Mouse (Mus musculus) A20 (cell line): Measurements from ENCODE around the gene Tmem212.
"Not testable (repeated sequence)": the region's sequence is repeated elsewhere in the genome, so short reads cannot be mapped to it uniquely, and the experiment has no call there.

Source experiments
- DNase-seq: peaks from one replicate; pipeline ENCODE4 v3.0.0-alpha.2; 2011; ENCODE audit warnings: low read depth, low spot score

Gene Tmem212

DNA sequence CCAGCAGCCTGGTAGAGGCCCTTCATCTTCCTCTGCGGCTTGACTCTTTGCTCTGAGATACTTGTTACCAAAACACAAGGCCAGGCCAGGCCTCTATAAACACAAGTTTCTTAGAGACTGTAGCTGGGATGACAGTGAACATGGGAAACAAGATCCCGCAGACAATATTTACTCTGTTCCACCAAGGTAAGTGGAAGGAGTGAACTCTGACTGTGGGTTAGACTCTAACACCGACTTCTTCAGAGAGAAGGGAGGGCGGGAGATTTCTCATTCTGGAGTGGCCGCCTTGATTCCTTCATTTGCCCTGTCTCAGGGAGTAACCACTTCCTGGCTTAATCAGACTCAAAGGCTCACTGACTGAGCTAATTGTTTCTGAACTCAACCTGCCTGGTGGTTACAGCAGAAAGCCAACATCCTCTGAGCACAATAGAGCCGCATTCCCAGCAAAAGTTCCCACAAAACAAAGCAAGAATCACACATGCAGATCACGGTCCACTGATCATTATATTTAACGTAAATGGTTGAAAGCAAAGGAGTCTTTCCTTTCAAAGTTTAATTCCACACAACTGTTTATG lies at the start of gene Tmem212:
Gene Tmem212 (minus strand): TSS at position 51 of the 575 bp plus-strand sequence.
- DNase-seq: no peak

GRCm38 (mm10) chr3:27945397-27945796 lies 49.2 kb upstream of the Tmem212 start:
- DNase-seq: not testable (repeated sequence)

DNA sequence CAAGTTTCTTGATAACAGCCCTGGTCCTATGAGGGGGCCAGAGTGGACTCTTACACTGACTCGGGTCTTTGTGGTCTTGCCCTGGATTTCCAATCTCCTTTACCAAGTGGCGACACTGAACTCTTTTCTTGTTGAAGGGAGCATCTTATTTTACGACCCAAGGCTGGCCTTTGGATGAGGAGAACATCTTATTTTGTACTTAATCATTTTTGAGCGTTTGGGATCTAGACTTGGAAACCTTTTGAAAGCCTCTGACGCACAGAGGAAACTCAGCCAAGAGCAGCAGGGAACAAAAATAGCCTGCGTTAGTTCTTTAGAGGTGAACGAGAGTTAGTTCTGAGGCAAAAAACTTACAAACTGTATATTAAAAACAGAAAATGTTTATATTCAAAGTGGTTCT lies 46.8 kb upstream of the Tmem212 start:
- DNase-seq: no peak

- no peak for DNase-seq
These were observed 45.5 kb upstream of the Tmem212 start for GRCm38 (mm10) chr3:27941634-27942033.

DNA sequence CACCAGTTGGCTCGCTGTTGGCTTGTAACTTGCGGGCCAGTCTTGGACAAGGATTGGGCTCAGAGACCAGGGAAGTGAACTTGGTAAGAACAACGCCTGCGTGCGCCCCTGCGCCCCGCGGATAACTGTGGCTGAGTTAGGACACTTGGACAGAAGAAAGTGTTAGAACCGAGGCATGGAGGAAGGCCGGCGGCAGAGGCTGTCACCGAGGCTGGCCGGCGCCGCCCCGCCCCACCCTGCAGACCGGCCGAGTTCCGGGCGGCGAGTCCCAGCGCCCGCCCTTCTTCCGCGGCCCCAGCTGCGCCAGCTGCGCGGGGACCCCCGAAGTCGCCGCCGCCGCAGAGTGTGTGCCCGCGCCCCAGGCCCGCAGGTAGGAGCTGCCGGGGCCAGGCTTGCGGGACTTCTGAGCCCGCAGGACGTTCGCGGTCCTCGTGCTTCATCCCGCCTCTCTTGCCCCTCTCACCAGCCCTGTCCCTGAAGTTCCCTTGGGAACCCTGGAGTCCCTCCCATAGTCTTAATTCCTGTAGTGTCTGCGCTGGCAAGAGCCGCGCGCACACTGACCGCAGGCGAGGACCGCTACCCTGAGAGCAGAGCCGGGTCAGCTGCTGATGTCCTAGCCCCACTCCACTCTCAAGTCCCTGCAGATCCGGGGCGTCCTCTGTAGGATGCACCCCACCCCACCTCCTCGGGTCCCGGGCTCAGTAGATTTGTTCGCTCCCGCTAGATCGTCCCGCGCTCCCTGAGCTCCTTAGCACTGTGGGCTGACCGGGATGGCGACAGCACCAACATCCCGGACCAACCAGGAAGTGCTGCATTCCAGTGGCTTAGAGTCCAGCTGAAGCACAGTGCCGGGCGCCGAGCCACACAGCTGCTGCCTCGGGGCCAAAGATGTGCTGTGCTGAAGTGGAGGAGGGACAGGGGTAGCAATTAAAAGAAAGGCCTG lies 42.5 kb upstream of the Tmem212 start, which contains the start of gene Pld1:
Gene Pld1 (plus strand): TSS at position 315 of the 943 bp plus-strand sequence.
- DNase-seq: no peak

- DNase-seq: no peak
These were observed 41.3 kb upstream of the Tmem212 start for GRCm38 (mm10) chr3:27937144-27938110.

- DNase-seq: no peak
These were observed 40.6 kb upstream of the Tmem212 start for GRCm38 (mm10) chr3:27936731-27937130.

DNA sequence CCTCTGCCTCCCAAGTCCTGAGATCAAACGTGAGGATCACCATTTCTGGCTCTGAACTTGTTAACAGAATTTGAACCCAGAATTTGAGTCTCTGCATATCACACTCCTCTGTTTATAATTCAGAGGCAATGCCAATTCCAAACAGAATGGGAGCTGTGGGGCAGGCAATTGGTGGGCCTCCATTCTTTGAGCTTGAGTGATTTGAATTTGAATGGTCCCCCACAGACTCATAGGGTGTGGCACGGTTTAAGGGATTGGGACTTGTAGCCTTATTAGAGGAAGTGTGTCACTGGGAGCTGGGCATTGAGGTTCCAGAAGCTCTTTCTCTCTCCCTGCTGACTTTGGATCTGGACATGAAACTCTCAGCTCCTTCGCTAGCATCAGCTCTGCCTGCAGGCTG lies 39.5 kb upstream of the Tmem212 start:
- no peak for DNase-seq

GRCm38 (mm10) chr3:27932391-27932790 lies 36.2 kb upstream of the Tmem212 start:
- no peak for DNase-seq

- DNase-seq: no peak
These were observed 33.1 kb upstream of the Tmem212 start for GRCm38 (mm10) chr3:27929219-27929618.

DNA sequence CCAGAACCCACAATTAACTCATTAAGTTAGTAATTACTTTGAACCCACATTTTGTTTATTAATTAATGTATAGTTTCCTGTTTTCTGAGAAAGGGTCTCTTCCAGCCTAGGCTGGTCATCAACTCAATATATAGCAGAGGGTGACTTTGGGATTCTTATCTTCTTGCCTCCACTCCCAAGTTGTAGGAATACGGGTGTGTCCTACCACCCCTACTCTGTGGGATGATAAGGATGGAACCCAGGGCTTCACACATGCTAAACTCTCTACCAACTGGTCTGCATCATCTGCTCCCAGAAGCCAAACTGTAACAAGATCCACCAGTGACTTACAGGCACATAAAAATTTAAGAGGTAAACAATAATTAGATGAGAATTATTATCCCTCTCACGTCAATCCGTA lies 27.9 kb upstream of the Tmem212 start:
- no peak for DNase-seq

- no peak for DNase-seq
These were observed 25.3 kb upstream of the Tmem212 start for GRCm38 (mm10) chr3:27921268-27922020.

DNA sequence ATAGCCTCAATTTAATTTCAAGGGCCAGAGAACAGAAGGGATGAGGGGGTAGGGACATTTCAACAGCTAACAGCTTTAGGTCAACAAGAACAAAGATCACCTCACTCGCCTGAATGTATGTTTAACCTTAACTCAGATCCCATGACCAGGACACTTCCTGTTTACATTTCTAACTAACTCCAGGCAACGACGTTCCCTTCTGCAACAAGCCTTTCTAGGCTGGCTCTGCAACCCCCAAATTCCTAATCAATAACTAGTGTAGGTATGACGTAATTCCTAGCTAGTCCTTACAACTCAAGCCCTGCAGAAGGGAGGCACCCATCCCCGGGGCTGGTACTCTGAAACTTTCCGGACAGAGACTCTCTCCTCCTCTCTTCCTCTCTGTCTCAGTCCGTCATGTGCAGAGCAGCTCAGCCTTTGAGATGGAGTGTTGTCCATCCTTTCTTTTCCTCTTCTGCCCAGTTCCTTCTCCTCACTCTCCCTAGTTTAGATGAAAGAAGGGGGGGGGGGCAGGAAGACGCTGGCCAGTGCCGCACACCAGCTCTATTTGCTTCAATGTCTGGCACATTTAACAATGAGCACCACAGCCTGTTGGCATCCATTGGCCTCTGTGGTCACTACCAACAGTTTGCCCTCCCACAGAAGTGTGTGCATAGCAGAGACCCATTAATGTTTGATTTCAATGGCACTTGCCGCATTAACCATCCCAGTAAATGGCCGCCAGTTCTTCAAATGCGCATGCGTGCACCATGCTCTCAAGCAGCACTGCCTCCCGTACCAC lies 22.7 kb upstream of the Tmem212 start:
- no peak for DNase-seq

DNA sequence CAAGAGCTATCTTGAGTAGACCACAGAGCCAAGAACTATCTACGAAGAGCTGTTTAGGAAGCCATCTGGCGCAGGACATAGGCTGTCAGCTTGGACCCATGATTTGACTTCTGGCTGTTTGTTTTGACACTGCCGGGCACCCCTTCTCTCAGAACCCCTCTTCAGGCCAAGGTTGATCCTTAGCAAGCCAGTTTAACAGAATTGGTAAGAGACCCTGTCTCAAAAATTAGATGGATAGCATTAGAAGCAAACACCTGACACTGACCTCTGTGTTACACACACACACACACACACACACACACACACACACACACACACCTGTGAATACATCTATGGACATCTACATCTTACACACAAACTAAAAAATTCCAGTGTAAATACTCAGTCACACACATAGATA lies 12.8 kb upstream of the Tmem212 start:
- no peak for DNase-seq

DNA sequence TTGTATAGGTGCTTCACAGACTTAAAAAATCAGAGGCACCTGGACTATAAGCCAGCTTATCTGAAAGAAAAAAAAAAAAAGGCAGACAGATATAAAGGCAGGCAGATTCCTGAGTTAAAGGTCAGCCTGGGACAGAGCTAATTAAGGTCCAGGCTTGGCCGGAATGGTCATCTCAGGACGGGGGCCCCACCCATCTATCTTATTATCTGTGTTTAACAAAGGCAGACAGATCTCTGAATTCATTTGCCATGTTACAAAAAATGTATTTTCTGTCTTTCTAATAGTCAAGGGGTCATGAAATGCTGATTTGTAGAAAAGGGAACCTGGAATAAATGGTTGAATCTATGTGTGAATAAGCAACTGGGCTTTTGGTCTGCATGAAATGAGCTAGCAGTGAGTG lies 12.1 kb upstream of the Tmem212 start:
- DNase-seq: no peak

GRCm38 (mm10) chr3:27907301-27907700 lies 11.1 kb upstream of the Tmem212 start:
- no peak for DNase-seq

GRCm38 (mm10) chr3:27906647-27907209 lies 10.6 kb upstream of the Tmem212 start:
- no peak for DNase-seq

DNA sequence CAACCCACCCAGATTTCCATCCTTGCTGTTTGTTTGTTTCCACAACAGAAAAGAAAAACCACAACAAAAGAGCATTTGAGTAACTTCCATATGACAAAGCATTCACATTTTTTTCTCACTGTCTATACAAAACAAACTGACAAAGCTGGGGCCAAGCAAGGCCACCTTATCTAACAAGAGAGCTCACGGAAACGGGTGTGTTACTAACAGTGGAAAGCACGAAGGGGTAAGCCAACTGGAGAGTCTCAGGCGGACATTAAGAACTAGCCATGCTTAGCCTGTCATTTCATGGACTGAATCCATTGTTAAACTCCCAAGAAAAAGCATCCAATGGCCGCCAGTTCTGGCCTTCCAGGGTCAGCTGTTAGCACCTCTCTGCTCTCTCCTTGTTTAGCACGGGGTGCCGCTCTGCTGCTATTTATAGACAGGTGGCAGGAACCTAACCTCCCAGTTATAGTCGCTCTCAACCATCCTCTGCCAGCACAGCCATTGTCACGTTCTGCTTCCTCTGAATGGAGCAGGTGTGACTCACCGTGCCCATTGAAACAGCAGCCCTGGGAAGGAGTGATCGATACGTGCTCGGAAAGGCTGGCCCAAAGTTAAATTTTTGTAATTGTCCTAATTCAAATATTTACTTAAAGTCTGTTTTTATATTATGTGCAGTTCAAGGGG lies 8.6 kb upstream of the Tmem212 start:
- no peak for DNase-seq

DNA sequence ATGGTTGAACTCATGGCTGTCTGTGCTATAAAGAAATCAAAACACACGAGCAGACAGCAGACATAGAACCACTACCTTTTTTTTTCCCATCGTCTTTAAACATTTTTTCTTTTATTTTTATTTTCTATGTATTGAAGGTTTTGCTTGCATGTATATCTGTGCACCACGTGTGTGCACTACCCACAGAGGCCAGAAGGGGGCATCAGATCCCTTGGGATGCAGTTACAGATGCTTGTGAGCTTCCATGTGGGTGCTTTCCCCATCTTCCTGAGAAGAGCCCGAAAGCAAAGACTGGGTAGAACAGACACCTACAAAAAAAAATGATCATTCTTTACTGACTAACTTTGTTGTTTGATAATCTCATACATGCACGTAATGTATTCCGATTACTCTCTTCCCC lies 5.7 kb upstream of the Tmem212 start:
- no peak for DNase-seq
